Mouse (Mus musculus) erythroblast, adult 5-6 weeks (primary cell): ENCODE measurements around the gene St3gal3. TPM values are rescaled to one million over a fixed set of nuclear protein-coding genes. Genes with fewer than 3 reads are reported as not detected.
A peak's percentile ranks its signal among the peaks of the same experiment; 100 is the strongest.

Source experiments
- ATAC-seq: replicated peaks from 2 replicates; pipeline ENCODE4 v1.8.0; 2016; ENCODE audit warnings: moderate number of reproducible peaks, mild to moderate bottlenecking, moderate TSS enrichment, inconsistent platforms; ENCODE audit not compliant: poor library complexity, low FRiP score, severe bottlenecking
- total RNA-seq, 2 experiments: library from RNA; stranded (forward) in 1 of 2; stranded (reverse) in 1 of 2; fragments of 150-400 nt in 1 of 2; fragments of 200-764, 138-1000 nt in 1 of 2; gene quantifications; 2 replicates each; pipeline versions ENCODE4 v1.2.3 to v1.2.4; 2015 to 2017; ENCODE audit warnings: low replicate concordance in 2 of 2

Gene St3gal3
- total RNA-seq, 2 experiments from 2014 or later = 2.2 to 7.9 TPM

GRCm38 (mm10) chr4:118098571-118098970 lies 36.1 kb downstream of the St3gal3 start:
- ATAC-seq = no peak

GRCm38 (mm10) chr4:118096069-118096468 lies 38.6 kb downstream of the St3gal3 start:
- no peak for ATAC-seq

- ATAC-seq = no peak
Measured at GRCm38 (mm10) chr4:118092784-118093457, 41.8 kb downstream of the St3gal3 start.

- ATAC-seq = no peak; the same call in 1 of the 2 replicates
Measured at GRCm38 (mm10) chr4:118090449-118090848, 44.3 kb downstream of the St3gal3 start.

- peak; percentile 83 for ATAC-seq
Measured at GRCm38 (mm10) chr4:118089939-118090338, 44.8 kb downstream of the St3gal3 start.

- ATAC-seq = 0 out of 2 replicates have a peak, but pooled peaks have one; percentile 50
Measured at GRCm38 (mm10) chr4:118088771-118089170, 45.9 kb downstream of the St3gal3 start.

- ATAC-seq = no peak
Measured at GRCm38 (mm10) chr4:118085025-118085424, 49.7 kb downstream of the St3gal3 start.

GRCm38 (mm10) chr4:118083217-118083951 lies 51.3 kb downstream of the St3gal3 start:
- peak; percentile 70 for ATAC-seq

GRCm38 (mm10) chr4:118081608-118082331 lies 52.9 kb downstream of the St3gal3 start:
- no peak for ATAC-seq

- ATAC-seq = no peak
Measured at GRCm38 (mm10) chr4:118080481-118080880, 54.2 kb downstream of the St3gal3 start.

GRCm38 (mm10) chr4:118079195-118079594 lies 55.5 kb downstream of the St3gal3 start:
- ATAC-seq = peak; percentile 83

GRCm38 (mm10) chr4:118078576-118078975 lies 56.1 kb downstream of the St3gal3 start:
- ATAC-seq = peak; percentile 17

GRCm38 (mm10) chr4:118077293-118077752 lies 57.4 kb downstream of the St3gal3 start:
- ATAC-seq = no peak

GRCm38 (mm10) chr4:118076648-118077047 lies 58.1 kb downstream of the St3gal3 start:
- ATAC-seq = no peak

- no peak for ATAC-seq
Measured at GRCm38 (mm10) chr4:118075343-118075742, 59.4 kb downstream of the St3gal3 start.

- no peak for ATAC-seq
Measured at GRCm38 (mm10) chr4:118074236-118074635, 60.5 kb downstream of the St3gal3 start.

GRCm38 (mm10) chr4:118073128-118073527 lies 61.6 kb downstream of the St3gal3 start:
- 0 out of 2 replicates have a peak, but pooled peaks have one; percentile 42 for ATAC-seq

GRCm38 (mm10) chr4:118071891-118072290 lies 62.8 kb downstream of the St3gal3 start:
- no peak for ATAC-seq

GRCm38 (mm10) chr4:118070255-118071234 lies 64.2 kb downstream of the St3gal3 start:
- ATAC-seq = no peak
